Mouse (Mus musculus) natural killer cell, adult 2 months (primary cell): ENCODE results near the gene Gm17467.
"Not testable (repeated sequence)": the region's sequence is repeated elsewhere in the genome, so short reads cannot be mapped to it uniquely, and the experiment has no call there.

Experiments
- DNase-seq, 2 experiments: peaks; one replicate each; pipeline ENCODE4 v3.0.0; 2022; ENCODE audit warnings: low spot score in 2 of 2

The Gm17467 gene

GRCm38 (mm10) chrX:123704691-123705090 lies at the start of gene Gm17467:
Gene Gm17467 (minus strand): TSS chrX:123704791.
- not testable (repeated sequence) for DNase-seq
